Mouse (Mus musculus) MN1 (cell line): ENCODE measurements around the gene Etv3.
"Not testable (repeated sequence)": the region's sequence is repeated elsewhere in the genome, so short reads cannot be mapped to it uniquely, and the experiment has no call there.

Experiments
- DNase-seq: peaks from one replicate; pipeline ENCODE4 v3.0.0-alpha.2; 2016; ENCODE audit warnings: low spot score

Etv3 gene

DNA sequence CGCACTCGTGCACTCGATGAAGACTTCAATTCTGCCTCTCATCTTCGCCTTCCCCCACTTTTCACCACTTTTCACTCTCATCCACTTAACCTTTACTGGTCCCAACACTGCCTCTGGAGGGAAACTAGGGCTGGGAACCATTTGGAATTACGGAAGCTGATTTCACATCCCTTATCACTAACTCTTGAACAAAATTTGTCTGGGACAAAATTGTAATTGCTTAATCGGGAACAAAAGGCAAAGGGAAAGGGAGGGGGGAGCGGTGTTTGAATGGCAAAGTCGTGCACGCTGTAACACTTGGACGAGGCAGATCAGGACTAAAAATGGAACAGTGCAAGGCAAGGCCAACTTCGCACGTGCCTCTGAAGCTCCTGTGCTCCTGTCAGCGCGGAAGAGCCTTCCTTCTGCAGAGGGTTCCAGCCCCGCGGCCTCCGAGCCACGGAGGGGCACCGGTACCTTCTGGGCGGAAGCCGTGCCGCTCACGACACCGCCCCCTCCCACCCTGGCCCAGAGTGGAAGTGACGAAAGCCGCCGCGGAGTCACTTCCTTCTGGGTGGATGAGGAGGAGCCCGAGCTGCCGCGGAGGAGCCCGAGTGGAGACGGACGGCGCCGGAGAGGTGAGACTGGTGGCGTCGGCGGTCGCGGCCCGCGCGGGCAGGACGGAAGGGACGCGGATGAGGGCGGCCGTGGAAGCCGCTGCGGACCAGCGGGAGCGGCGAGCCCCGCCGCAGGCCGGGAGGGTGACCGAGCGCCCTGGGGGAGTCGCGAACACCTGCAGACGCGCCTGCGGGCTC, at the start of gene Etv3:
TSS of gene Etv3 (plus strand) at position 365 of the 794 bp plus-strand sequence.
- DNase-seq, result peak; percentile 89

DNA sequence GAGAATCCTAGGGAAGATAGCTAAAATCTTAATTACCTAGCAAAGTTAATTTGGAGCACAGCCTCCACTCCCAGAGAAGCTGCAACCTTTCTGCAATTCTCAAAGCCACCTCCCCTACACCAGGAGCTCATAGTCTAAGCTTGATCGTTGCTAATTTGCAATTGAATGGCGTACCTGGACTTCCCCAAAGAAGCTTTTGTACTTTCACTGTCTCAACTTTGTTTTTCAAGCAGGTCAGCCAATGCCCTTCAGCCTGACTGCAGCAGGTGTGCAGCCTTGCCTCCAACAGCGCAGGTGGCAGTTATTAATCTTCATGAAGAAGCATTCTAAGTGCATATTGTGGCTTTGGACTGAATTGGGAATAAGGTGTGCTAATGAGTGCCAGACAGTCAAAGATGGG, 47.3 kb upstream of the Etv3 start:
- not testable (repeated sequence) for DNase-seq

DNA sequence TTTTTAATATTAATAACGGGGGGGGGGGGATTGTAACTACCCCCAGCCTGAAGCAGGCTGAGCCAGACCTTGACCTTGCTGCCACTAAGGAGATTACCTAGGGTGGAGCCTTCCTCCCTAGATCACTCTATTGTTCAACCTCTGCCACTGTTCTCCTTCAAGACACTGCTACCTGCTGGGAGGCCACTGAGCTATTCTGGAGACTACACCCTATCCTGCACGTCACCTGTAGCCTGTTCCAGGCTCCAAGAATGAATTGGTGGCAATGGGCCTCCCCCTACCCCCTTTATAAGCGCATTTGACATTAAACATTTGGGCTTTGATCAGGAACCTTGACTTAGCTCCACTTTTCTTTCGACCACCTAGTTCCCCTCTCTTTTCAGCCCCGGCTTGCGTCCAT, 46.6 kb upstream of the Etv3 start:
- DNase-seq, result not testable (repeated sequence)

DNA sequence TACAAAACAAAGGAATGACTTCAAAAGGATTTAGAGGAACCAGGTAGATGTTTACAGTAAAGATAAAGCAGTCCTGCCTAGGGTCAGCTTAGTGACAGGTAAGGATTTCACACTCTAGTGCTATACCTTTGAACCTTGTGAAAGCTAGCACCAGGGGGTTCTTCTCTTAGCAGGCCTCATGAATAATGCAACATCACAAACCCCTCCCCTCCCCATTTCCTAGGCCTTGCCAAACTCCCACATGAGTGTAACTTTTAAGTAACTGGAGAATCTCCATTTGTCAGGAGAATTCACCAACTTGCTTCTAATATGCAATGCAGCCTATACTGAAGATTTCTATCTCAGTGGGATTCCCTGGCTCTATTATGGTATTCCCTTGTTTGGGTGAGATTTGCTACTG, 46.0 kb upstream of the Etv3 start:
- not testable (repeated sequence) for DNase-seq

GRCm38 (mm10) chr3:87487392-87487791, 37.8 kb upstream of the Etv3 start:
- no peak for DNase-seq

DNA sequence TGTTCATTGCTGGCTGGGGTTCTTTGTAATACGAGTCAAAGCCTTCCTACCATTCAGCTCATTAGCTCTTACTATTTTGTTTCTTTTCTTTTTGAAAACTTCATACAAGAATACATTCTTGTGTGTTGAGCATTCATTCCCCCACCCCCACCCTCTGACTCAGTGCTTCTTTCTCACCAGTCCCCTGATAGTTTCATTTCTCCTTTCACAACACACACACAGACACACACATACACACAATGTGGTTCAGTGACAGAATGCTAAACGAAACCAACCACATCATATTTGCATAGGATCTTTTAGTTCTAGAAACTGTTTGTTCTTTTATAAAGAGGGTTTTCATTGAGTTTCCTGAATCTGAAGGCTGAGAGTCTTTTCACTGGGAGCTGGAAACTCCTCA, 37.3 kb upstream of the Etv3 start:
- no peak for DNase-seq

DNA sequence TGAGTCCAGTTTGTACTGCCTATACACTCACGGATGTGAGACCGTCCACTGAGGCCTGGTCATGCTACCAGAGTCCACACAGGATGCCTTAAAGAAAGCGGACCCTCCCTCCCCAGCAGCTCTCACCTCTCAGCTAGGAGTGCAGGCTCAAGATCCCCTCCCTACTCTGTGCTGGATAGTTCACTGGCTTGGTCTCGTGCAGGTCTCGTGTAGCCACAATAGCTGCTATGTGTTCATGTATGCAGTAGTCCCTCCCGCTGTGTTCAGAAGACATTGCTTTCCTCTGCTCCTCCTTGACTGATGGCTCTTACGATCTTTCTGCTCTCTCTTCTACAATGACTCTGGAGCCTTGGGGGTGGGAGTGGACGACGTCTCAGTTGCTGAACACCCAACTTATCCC, 26.9 kb upstream of the Etv3 start:
- no peak for DNase-seq

- peak; percentile 79 for DNase-seq
These were observed 26.1 kb upstream of the Etv3 start for GRCm38 (mm10) chr3:87499072-87499471.

- no peak for DNase-seq
These were observed 24.8 kb upstream of the Etv3 start for GRCm38 (mm10) chr3:87500088-87501055.

- DNase-seq, result no peak
These were observed 24.1 kb upstream of the Etv3 start for GRCm38 (mm10) chr3:87501151-87501550.

- no peak for DNase-seq
These were observed 22.4 kb upstream of the Etv3 start for GRCm38 (mm10) chr3:87502771-87503170.

DNA sequence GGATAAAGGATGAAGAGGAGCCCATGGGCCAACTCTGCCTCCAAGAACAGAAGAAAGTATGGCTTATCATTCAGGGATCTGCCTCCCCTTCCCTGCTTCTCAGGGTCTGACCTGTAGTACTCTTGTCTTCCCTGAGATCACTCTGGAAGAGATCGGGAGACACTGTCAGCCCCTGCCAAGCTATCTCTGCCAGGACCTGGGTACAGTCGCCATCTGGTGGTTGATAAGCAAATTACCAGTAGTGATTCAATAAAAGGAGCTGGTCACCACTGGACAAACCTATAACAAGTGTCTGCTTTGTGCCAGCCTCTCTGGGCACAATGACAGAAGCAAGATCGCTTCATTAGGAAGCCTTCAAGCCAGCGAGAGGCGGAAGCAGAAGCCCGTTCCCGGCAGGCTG, 20.9 kb upstream of the Etv3 start:
- peak; percentile 71 for DNase-seq

- DNase-seq, result no peak
These were observed 20.3 kb upstream of the Etv3 start for GRCm38 (mm10) chr3:87504749-87505425.

- DNase-seq, result no peak
These were observed 18.5 kb upstream of the Etv3 start for GRCm38 (mm10) chr3:87506456-87507416.

DNA sequence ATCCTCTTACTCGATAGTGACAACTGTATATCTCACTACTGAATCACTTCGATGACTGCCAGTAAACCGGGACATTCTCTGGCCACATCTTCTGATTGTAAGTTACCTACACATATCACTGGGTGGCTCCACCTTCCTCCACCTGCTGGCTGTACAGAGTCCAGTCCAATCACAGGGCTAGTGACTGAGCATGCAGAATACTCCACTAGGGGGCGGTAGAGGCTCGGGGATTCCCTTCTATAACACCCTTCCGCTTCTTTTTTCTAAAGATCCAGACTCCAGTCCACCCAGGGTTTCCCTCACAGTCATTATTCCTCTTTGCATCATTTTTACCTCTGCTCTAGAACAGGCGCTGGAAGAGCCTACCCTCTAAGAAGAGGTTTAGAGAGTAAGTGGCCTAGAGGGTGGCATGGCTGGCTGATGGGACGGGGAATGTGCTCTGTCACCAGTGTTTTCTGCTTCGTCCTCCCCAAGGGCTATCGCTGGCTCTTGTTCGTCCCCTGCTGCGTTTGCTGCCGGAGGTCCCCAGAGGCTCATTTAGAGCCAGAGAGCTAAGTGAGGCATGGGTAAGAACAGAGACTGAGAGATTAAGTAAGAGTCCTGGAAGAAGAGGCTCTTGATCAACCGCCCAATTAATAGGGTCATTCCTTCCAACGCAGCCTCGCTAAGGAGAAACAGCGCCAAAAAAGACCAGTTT, 16.9 kb upstream of the Etv3 start:
- DNase-seq, result peak; percentile 87

GRCm38 (mm10) chr3:87509061-87509460, 16.1 kb upstream of the Etv3 start:
- no peak for DNase-seq

- no peak for DNase-seq
These were observed 14.4 kb upstream of the Etv3 start for GRCm38 (mm10) chr3:87510832-87511231.

DNA sequence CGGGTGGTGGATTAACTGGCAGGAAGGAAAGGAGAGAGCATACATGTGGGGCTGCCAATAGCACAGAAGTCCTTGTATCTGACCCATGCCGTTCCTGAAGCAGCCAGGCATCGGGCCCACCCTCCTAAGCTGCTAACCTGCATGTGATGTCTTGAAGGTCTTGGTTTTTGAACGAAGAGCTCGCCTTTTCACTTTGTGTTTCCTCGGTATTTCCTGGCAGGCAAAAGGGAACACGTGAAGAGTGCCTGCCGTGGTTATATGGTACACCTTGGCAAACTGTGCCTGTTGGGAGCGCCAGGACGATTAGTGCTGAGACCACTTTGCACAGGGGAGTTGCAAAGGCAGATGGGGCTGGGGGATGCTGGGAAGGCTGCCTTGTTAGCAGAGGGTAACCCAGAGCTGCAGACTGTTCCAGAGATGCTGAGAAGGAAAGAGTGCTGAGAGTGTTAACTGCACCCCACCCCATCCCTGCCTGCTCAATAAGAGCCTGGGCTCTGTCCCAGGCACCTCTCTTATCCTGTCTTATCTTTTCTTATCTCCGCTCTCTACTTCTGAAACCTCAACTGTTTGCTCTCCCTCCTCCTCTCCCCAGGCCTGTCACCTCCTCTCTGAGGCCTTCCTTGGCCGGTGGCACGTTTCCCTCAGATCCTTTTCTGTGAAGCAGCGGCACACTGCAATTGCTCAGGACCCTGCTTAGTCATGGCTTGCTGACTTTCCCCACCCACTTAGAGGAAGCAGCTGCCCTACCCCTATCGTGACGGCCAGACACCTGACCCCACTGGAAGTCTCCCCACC, 13.0 kb upstream of the Etv3 start:
- peak; percentile 32 for DNase-seq

DNA sequence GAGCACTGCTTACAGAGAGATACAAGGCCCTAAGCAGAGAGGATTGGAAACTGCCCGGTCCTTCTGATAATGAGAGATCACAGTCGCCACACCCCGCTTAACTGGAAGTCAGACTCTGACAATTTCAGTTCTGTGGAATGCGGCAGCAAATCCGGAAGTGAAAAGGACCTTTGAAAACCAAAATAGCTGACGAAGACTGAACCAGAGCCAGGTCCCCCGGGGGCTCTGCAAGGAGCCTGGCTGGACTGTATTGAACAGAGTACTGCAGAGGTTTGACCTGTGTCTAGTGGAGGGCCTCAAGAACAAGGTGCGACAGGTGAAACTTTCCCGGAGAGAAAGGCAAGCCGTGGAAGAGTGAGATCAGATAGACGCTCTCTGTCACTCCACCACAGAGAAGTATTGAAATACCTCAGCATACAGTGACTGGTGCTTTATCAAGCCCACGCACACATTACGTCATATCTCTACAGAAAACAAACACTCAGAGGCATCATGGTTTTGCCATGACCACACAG, 9.6 kb upstream of the Etv3 start:
- DNase-seq, result no peak
